Mouse (Mus musculus) kidney, postnatal 25 days (tissue): ENCODE data around the gene Slc16a12.

Experiments used
- DNase-seq, 2 experiments: peaks; one replicate each; pipeline ENCODE4 v3.0.0; 2021; ENCODE audit warnings: mixed read lengths in 2 of 2

The Slc16a12 gene

GRCm38 (mm10) chr19:34662740-34663139 is 84.3 kb downstream of the Slc16a12 start:
- no peak for DNase-seq

GRCm38 (mm10) chr19:34662067-34662507 is 85.0 kb downstream of the Slc16a12 start:
- DNase-seq: peak; percentile 76 to 82

- DNase-seq: no peak
Observed at GRCm38 (mm10) chr19:34656511-34657298, 90.4 kb downstream of the Slc16a12 start.

- no peak for DNase-seq
Observed at GRCm38 (mm10) chr19:34655227-34655805, 91.8 kb downstream of the Slc16a12 start.

GRCm38 (mm10) chr19:34650997-34651396 is 96.1 kb downstream of the Slc16a12 start:
- no peak for DNase-seq

- DNase-seq: no peak
Observed at GRCm38 (mm10) chr19:34650276-34650675, 96.8 kb downstream of the Slc16a12 start.

GRCm38 (mm10) chr19:34647630-34648029 is 99.5 kb downstream of the Slc16a12 start:
- DNase-seq: peak in 1 of 2 experiments; percentile 32

GRCm38 (mm10) chr19:34642616-34643015 is 104.5 kb downstream of the Slc16a12 start:
- no peak for DNase-seq

GRCm38 (mm10) chr19:34640623-34641022 is 106.5 kb downstream of the Slc16a12 start, which contains the start of the genes Ifit1bl2 and Ifit1:
Gene Ifit1bl2, minus strand, starts transcription at chr19:34640743.
Gene Ifit1, plus strand, starts transcription at chr19:34640871.
- DNase-seq: peak in 1 of 2 experiments; percentile 27

GRCm38 (mm10) chr19:34636933-34637557 is 110.0 kb downstream of the Slc16a12 start:
- peak; percentile 66 to 81 for DNase-seq

GRCm38 (mm10) chr19:34633484-34633883 is 113.6 kb downstream of the Slc16a12 start:
- no peak for DNase-seq

GRCm38 (mm10) chr19:34631487-34631886 is 115.6 kb downstream of the Slc16a12 start:
- no peak for DNase-seq

GRCm38 (mm10) chr19:34627496-34627895 is 119.6 kb downstream of the Slc16a12 start:
- DNase-seq: no peak

- DNase-seq: no peak
Observed at GRCm38 (mm10) chr19:34624663-34625062, 122.4 kb downstream of the Slc16a12 start.

GRCm38 (mm10) chr19:34623781-34624180 is 123.3 kb downstream of the Slc16a12 start:
- DNase-seq: no peak

- DNase-seq: no peak
Observed at GRCm38 (mm10) chr19:34620871-34621270, 126.2 kb downstream of the Slc16a12 start.
